Mouse (Mus musculus) right cerebral cortex, adult 18-20 months (tissue): ENCODE data around the gene Ccr5.
"Not testable (repeated sequence)": the region's sequence is repeated elsewhere in the genome, so short reads cannot be mapped to it uniquely, and the experiment has no call there.

ENCODE experiments used
- DNase-seq: peaks from one replicate; pipeline ENCODE4 v3.0.0; 2022; ENCODE audit warnings: mixed read lengths

The Ccr5 gene

DNA sequence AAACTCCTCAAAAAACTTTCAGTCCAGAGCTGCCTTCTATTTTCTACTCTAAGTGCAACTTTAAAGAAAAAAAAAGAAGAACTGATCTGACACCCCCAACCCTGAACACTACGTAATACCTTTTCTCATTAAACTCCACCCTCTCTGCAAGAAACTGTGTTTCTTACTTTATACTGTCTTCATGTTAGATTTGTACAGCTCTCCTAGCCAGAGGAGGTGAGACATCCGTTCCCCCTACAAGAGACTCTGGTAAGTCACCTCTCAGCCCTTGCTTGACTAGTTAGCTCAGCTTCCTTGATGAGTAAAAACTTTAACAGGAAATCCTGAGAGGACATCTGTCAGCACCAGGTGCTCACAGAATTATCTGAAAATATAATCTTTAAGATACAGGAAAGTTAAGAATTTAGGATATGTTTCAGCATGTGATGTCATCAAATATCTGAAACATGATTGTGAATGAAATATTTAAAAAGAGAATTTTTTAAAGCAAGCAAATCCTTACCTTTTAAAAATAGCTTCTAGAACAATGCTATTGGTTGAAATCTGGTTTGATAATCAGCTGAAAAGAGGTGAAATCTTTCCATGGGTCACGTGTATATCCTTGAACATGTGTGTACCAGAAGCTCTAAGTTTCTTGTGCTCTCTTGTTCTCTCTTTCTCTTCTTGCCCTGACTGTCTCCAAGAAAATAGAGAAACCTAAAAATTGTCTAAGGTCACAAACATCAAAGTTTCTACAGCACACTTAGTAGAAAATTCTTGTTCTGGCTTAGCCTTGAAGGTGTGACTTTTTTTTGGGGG is at the start of gene Ccr5:
Gene Ccr5 (plus strand): TSS at position 157 of the 798 bp plus-strand sequence.
- no peak for DNase-seq

DNA sequence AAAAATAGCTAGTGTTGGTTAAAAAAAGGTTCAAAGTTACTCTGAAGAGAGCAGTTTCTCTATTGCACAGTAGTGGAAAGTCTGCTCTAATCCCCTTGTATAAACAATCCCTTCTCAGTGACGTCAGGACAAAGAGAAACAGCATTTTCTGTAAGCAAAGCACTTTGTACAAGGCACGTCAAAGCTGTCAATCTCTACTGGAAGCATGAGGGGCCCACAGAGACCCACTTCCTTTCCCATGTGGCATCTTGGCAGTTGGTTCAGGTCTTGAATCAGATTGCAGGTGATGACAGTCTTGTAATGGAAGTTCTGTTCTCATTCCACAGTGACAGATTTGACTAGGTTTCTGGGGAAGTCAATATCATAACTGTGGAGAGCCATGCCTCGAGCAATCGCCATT is 41.5 kb upstream of the Ccr5 start:
- DNase-seq, result no peak

DNA sequence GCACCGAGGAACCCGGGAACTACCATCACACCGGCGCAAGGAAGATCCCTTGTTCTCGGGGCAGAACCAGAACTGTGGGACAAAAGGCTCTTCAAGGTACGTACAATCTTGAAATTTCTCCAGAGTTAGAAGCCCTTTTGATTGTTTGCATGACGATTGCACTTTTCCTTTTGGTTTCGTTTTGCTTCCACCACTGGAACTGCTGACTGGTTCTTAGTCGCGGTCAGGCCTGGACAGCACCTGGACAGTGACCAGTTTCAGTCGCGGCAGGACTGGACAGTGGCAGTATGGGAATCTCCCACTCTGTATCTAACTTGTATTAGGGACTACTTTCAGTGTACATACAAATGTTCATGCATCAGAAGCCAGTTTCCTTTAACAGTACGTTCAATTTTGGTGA is 40.9 kb upstream of the Ccr5 start:
- DNase-seq, result not testable (repeated sequence)

DNA sequence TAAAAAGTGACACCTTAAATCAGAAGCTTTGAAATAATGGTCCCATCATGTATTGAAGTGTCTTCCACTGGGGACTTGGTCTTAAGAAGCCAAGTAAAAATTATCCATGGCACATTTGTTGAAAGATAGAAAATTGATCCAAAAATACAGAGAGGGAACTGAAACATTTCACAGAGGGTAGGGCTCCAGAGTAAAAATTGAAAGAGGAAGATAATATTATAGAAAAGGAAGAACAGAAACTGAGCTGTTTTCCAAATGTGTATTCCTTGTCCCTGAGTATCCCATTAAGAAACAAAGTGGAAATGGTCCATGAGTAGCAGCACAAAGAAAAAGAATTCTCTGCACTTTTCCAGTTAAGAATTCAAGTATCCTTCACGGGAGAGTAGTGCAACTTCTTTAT is 30.9 kb upstream of the Ccr5 start:
- DNase-seq, result no peak

DNA sequence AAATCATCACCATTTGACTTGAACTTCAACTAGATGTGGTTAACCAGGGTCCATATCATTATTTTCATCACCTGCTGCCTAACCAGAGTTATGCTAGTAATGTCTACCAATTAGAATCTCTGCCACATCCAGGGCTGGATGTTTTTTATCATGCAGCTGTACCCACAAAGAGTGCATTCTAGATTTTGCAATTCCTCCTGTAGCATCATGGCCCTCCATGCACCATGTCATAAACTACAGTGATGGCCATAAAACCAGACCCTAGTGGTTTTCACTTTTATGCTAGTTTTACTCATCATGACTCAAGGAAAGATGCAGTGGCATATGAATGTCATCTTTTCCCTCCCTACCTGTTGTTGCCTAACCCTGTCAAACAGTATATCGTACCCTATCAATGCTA is 22.2 kb upstream of the Ccr5 start:
- DNase-seq, result no peak

DNA sequence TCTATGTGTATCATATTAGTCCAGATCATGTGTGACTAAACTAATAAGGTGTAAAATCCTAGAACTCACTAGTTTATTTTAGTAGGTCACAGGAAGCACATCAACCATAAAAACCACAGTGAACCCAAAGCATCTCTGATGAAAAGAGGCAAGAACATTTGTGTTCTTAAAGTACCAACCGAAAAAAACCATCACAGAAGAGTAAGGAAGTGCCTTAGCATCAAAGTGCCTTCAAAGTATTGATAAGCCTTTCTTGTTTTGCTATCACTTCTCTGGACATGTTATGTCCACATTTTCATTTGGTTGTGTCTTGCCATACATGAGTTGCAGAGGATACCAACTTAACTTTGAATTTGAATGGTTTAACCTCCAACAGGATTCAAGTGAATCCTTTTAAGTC is 21.0 kb upstream of the Ccr5 start:
- no peak for DNase-seq

DNA sequence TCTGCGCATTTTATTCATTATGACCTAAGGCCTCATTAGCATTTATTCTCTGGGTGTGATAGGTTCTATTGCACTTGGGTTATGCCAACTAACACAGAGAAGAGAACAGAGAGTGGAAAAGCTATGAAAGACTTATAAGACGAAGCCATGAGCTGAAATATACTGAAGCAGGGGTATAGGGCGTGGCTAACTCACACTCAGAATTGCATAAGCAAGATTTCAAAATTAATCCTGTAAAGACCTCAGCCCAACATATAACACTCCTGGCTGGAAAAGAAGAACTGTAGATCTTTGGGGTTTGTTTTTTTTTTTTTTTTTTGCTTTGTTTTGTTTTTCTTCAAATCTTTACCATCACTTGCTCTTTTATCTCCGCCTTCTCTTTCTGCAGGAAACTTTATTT is 19.6 kb upstream of the Ccr5 start, which contains the start of gene Ccr2:
Gene Ccr2 (plus strand): TSS at position 228 of the 400 bp plus-strand sequence.
- DNase-seq, result no peak

DNA sequence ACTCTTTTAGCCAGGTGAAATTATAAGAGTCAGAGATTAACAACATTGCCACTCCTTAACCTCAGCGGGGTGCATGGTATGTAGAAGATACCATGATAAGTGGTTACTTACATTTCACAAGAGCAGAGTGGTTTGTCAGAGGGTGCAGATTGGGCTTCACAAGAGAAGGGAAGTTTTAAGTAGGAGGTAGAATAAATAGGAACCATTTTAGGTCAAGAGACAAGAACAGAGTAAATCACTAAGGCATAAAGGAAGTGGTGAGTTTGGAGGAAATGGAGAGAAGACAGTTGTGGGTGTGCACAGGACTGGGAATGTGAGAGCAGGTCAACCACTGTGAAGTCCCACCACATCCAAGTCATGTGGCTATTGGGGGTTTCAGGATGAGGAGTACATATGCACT is 18.1 kb upstream of the Ccr5 start:
- DNase-seq, result no peak

DNA sequence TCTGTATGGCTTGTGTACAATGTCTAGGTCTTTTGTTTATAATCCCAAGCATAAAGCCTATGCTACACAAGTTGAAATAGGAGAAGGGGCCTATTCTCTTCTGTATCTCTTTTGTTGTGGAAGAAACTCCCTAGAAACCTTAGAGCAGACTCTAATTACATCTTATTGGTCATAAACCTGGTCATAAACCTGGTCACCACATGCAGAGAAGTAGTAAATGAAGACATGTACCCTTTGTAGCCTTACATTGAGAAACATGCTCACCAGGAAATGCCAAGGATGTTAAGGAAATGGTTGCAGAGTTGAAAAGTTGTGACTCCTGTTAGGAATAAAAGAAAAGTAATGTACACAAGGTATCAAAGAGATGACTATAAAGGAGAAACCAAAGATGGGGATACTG is 16.1 kb upstream of the Ccr5 start:
- DNase-seq, result no peak

DNA sequence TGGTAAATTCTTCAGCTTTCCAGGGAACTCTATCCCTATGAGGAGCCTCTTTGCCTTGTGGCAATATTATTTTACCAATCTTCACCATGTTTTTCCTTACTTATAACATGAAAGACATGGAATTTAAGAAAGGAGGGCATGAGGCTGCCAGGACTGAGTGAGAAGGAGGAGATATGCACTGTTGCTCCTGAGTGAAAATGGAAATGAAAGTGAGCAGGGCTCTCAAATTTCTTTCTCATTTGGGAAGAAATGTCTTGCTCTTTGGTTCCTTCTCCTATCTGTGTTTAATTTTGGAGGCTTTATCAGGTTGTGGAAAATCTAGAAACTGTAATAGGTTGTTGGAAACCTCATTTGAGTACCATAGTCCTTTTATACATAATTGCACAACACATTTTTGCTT is 14.1 kb upstream of the Ccr5 start:
- DNase-seq, result no peak

DNA sequence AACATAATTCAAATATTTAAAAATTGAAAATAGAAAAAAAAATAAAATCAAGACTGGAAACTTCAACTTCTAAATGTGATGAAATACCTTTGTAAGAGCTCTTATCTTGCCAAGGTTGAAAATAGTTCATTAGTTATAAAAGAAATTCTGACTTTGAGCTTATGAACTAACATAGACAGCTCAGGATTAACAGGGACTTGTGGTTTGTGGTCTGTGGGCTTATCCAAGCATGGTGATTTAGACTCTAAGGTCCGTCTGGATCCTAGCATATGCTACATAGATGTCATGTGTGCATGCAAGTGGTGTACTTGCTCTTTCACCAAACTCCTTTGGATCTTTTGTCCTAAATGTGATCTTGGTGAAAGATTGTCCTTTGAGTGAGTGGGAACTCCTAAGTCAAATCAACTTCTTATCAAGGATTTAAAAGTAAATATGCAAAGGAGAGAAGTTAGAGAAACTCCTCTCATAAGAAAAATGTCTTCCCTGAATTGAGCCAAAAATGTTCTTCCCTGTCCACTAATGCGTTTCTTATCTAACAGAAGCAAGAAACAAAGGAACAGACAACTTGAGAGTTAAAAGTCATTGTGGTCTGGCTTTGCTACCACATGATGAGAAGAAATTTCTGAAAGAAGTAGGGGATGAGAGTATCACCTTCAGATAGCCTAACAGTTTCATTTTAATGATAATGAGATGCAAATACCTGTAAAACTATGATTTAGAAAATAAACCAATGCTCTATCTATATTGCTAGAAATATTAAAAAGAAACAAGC is 12.8 kb upstream of the Ccr5 start:
- no peak for DNase-seq

DNA sequence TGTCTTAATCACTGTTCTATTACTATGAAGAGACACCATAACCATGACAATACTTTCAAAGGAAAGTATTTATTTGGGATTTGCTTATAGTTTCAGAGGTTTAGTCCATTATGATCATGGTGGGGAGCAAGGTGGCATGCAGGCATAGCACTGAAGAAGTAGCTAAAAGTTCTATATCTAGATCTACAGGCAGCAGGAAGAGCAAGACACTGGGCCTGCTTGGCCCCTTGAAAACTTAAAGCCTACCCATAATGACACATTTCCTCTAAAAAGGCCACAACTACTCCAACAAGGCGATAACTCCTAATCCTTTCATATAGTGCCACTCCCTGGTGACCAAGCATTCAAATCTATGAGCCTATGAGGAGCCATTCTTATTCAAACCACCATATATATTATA is 9.3 kb upstream of the Ccr5 start:
- DNase-seq, result no peak

DNA sequence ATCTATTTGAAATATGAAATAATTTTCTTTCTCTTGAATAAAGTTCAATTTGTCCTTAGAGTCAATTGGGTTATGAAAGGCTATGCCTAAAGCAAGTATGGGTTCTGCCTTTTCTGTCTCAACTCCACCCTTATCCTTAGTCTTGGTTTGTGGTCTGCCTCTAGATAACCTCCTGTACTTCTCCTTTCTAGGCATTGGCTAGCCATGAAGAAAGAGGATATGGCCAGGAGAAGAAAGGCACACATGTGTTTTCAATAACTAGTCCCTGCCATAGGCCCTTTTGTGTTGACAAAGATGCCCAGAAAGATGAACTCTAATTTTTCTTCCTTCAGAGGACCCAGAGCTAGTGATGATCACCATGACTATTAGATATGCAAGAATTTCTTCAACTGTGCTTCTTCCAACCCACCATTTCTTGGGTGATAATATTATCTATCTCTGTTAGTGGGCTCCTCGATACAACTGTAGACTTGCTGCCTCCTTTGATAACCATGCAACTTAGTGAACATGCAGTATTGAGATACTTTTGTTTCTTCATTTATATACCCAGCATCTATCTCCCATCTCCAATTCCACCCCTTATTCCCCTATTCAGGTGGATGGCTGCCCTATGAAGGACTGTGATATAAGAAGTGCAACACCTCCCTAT is 8.6 kb upstream of the Ccr5 start:
- DNase-seq, result no peak

DNA sequence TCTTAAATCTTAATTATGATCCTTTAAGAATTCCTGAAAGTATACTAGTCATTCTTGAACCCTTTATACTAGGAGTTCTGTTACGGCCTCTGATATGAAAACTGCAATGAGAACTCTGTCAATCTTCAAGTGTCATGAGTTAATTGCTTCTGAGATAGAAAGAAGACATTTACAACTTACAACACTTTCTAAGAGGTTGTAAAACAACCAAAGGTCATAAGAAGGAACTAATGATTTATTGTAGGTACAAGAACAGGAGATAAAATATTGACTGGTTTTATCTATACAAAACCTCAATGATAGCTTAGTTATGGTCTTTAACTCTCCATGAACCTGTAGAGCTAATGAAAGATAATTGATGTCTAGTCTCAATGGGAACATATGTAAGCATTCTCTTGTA is 7.6 kb upstream of the Ccr5 start:
- DNase-seq, result no peak

DNA sequence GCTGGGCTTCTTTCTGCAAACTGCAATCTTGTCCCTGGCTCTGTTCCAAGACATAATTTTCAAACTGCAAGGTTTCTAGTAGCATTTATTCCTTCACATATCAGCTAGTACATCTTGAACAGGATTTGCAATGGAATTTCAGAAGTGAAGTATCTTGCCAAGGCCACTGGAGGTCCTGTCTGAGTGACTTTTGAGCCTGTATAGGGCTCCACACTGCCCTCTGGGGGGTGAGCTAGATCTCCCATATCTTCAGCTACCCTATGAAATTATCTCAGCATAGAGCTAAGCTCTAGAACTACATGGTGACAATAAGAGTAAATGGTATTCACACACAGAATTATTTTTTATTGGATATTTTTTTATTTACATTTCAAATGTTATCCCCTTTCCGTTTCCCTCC is 2.9 kb upstream of the Ccr5 start:
- DNase-seq, result no peak

DNA sequence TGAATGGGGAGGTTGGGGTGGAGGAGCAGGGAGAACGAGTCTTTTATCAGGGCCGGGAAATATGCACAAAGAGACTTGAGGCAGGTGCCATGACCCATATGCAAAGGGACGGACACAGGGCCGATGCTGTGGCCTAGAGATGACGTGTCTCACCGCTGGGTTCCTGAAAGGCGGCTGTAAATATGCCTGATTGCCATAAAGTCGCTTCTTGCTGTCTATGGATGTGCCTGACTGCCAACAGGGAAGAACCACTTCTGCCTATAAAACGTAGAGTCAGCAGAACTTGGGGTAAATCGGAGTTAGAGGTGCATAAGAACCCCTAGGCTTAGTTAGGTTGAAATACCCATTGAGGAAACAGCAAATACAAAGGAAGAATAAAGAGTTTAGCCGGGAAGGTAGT is 4.2 kb downstream of the Ccr5 start:
- no peak for DNase-seq

DNA sequence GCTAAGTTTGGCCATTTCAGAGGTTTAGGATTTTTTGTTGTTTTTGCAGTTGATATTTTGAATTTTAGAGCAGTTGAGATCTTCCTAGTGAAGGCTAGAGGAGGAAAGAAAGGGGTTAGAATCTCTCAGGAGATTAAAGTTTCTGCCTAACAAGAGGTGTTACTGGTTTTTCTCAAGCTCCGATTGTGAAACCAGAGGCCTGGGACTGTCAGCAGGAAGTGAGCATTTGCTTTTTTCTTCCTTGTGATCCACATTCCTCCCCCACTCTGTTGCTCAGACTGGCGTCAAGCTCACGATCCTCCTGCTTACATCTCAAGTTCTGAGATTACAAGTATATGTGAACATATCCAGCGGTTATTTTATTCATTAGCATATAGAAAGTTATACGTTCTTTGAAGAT is 5.0 kb downstream of the Ccr5 start:
- no peak for DNase-seq

DNA sequence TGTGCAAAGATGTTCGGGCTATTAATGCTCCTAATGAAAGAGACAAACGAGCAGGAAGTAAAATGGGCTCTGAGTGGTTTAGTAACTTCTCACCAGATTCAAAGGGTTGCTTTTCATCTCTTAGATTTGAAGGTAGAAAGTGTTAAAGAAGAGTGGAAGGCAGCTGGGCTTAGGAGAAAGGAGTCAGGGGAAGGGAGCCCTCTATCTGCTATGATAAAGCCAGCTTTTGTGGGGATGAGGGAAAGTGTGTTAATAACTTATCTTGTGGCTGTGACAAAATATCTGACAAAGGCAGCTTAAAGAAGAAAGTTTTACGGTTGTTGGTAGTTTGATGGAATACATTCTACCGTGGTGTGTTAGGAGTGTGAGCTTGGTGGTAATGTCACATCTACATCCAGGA is 6.1 kb downstream of the Ccr5 start:
- DNase-seq, result no peak

DNA sequence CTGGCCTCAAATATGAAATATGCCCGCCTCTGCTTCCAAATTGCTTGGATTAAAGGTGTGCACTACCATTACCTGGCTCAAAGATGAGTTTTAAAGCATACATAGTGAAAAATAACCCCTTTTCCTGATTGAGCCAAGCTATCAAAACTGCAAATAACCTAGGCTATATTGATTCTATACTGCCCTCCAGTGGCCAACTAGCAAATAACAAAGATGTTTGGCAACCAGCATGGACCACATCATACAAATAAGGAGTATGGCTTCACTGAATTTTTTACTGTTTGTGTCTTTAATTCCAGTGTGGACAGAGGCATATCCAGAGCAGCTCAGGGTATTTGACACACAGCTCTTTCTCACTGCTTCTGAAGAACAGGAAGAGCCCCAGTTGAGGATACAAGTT is 7.0 kb downstream of the Ccr5 start:
- peak; percentile 53 for DNase-seq

DNA sequence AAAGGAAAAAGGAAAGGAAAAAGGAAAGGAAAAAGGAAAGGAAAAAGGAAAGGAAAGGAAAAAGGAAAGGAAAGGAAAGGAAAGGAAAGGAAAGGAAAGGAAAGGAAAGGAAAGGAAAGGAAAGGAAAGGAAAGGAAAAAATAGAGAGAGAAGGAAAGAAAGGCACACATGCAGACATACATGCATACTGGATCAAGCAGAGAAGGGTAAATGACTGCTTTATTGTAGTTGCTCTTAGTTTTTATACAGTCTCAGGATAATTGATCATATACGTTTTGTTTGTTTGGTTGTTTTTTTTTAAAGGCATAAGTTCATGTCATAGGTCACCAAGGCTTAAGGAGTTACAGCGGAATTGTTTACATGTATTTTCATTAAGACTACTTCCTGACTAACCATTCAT is 11.6 kb downstream of the Ccr5 start:
- DNase-seq, result not testable (repeated sequence)

DNA sequence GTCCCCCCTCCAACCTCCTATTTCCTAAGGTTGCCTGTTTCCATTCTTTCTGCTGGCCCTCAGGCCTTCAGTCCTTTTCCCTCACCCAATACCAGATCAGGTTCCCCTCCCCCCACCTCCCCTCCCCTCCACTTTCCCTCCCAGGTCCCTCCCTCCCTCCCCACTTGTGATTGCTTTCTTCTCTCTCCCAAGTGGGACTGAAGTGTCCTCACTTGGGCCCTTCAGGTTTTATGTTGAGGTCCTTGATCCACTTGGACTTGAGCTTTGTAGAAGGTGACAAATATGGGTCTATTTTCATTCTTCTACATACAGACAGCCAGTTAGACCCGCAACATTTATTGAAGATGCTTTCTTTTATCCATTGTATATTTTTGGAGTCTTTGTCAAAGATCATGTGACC is 13.6 kb downstream of the Ccr5 start:
- not testable (repeated sequence) for DNase-seq

DNA sequence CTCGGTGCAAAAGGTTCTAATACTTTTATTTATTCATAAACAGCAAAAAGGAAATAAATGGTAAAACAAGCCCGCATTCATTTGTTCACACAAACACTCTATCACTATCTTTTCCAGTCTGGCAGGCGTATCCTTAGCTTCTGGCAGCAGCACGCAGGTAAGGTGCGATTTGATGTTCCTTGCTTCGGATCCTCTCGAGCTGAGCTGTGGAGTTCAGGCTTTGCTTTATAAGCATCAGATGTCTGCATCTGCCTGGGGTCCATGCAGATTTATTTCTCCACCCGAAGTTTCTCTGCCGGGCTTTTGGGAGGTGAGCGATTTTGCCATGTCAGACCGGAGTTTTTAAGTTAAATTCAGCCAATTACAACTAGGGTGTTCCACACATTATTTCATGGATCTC is 16.3 kb downstream of the Ccr5 start:
- no peak for DNase-seq

DNA sequence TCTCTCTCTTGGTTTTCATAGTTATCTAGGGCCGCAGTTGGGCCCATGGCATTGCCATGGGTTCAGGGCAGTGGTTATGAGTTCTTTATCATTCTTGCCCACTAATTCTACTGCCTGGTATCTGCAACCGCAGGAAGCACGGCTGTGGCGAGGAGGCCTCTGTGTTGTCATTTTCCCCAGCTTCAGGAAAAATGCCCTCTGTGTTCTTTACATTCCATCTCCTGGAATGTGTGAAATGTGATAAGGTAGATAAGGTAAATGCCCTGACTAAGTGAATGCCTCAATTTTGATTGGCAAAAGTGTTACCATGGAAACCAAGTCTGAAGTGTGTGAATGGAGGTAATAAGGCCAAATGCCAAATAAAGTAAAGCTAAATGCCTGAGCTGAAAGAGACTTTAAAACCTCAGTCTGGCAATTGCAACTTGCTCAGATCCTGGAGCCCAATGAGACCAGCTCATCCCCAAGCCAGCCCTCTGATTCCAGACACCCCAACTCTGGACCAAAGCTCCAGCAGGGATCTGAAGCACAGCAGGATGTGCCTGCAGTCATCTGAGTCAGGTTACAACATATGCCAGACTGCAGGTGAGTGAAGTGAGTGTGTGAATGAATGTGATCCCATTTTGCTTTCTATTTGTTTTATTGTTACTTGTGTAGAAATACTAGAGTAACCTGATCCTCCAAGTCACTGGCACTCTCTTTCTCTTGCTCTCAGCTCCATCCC is 16.9 kb downstream of the Ccr5 start:
- DNase-seq, result no peak
